ENCODE assay signal across 7 mouse cellular contexts in genomic region chr5:139378986-139379629, GRCm38 (mm10). TPM values are rescaled to one million over a fixed set of nuclear protein-coding genes. Genes with fewer than 3 reads are reported as not detected.
DNase-seq lines count a peak whose midpoint lies in the region; ATAC-seq and TF ChIP-seq lines count a peak whose summit lies in the region.

No protein-coding gene starts in this region.

- H3K4me2 ChIP-seq in intestine, postnatal 0 days (replicated peaks; ENCODE audit: low read depth): peak overlapping the region; percentile 32

- H3K27ac ChIP-seq in intestine, postnatal 0 days (ENCODE audit: low read depth, low read length): peak overlapping the region; percentile 64

- H3K4me1 ChIP-seq in intestine, postnatal 0 days (replicated peaks; ENCODE audit: control insufficient read depth, insufficient read depth, low read length): peaks cover 16% of the 10 kb centered on the region; the same call in 1 of the 2 replicates

- 20% methylated on average over 21 of the region's 21 CpGs for WGBS in intestine, postnatal 0 days

- H3K9me3 ChIP-seq in intestine, postnatal 0 days (ENCODE audit: control insufficient read depth): no peaks in the 10 kb centered on the region

- ATAC-seq in intestine, postnatal 0 days: no peak

- no peak overlapping the region for H3K4me3 ChIP-seq in intestine, postnatal 0 days (ENCODE audit: low read depth, low read length)

- peak; percentile 76 for DNase-seq in NIH3T3 (ENCODE audit: low read depth)
- peak; percentile 90 for DNase-seq in adrenal gland, postnatal 14 days
- peak; percentile 99 for DNase-seq in heart, adult 11 months
- DNase-seq in lung, adult 18-20 months: peak; percentile 96 to 97
- DNase-seq in spleen, postnatal 4 days (ENCODE audit: low spot score in 2 of 2): peak; percentile 52 to 78
- no peak for DNase-seq in T-cell, adult 2 months (ENCODE audit: low spot score)

- no peaks in the 10 kb centered on the region for H3K36me3 ChIP-seq in intestine, postnatal 0 days (ENCODE audit: control insufficient read depth, insufficient read depth)

- H3K9ac ChIP-seq in intestine, postnatal 0 days (ENCODE audit: low read depth, low read length): no peak overlapping the region

- no peaks in the 10 kb centered on the region for H3K27me3 ChIP-seq in intestine, postnatal 0 days (replicated peaks; ENCODE audit: control insufficient read depth, insufficient read depth, low read length)

- TF ChIP-seq CTCF in intestine, postnatal 0 days (IDR thresholded peaks at IDR 0.05; ENCODE audit: low read depth): no peak

RNA-seq across cellular contexts. Expression of gene Gpr146, which starts 1.6 kb away (rescaled TPM):
- total RNA-seq in adrenal gland, postnatal 14 days (2021): 12.1 and 14.8 TPM in 2 replicates
- 2.5 and 2.6 TPM in 2 replicates for polyA plus RNA-seq in intestine, postnatal 0 days (2015; fragmentation: Nextera tagmentation; extraction: Ambion mirVana)

RNA-seq across cellular contexts. Expression of gene C130050O18Rik, which starts 26.0 kb away (rescaled TPM):
- total RNA-seq in adrenal gland, postnatal 14 days (2021): 0.30 TPM in 2 replicates
- 0.76 and 1.4 TPM in 2 replicates for polyA plus RNA-seq in intestine, postnatal 0 days (2015; fragmentation: Nextera tagmentation; extraction: Ambion mirVana)

RNA-seq across cellular contexts. Expression of gene Cyp2w1, which starts 26.7 kb away (rescaled TPM):
- total RNA-seq in adrenal gland, postnatal 14 days (2021): not detected in 2 replicates
- 15.8 and 18.1 TPM in 2 replicates for polyA plus RNA-seq in intestine, postnatal 0 days (2015; fragmentation: Nextera tagmentation; extraction: Ambion mirVana)

RNA-seq across cellular contexts. Expression of gene Cox19, which starts 27.9 kb away (rescaled TPM):
- 68.3 and 74.0 TPM in 2 replicates for total RNA-seq in adrenal gland, postnatal 14 days (2021)
- polyA plus RNA-seq in intestine, postnatal 0 days (2015; fragmentation: Nextera tagmentation; extraction: Ambion mirVana): 181 and 184 TPM in 2 replicates

RNA-seq across cellular contexts. Expression of gene Gper1, which starts 43.8 kb away (rescaled TPM):
- 4.6 and 6.3 TPM in 2 replicates for total RNA-seq in adrenal gland, postnatal 14 days (2021)
- polyA plus RNA-seq in intestine, postnatal 0 days (2015; fragmentation: Nextera tagmentation; extraction: Ambion mirVana): 1.1 and 1.3 TPM in 2 replicates
